Mouse (Mus musculus): ENCODE measurements at regions not wholly inside any gene's neighbourhood (a gene's known extent, or its start where the extent isn't known, plus 50 kb on each side); places are given as distances from the start of the nearest gene placed in this dataset.

DNA sequence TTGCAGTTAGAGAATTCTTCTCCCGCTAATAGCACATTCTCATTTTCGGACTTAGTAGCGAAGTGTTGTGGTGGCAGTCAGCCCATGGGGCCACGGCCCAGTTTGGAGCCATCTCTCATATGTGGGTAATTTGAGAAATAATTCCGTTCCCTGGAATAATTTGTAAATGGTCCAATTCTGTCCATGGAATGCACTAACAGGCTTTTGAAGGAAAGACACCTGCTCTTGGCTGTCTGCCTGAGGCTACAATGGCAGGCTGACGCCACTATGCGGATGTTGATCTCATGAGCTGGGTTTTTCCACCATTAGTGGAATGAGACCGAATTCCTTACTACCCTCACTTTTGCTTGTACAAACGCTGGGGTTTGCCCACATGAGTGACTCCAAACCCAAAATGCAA lies 2081.6 kb downstream of the 4930444P10Rik start:
- TF ChIP-seq CTCF (IDR thresholded peaks at IDR 0.05; ENCODE audit: borderline replicate concordance, insufficient read depth, low read depth, low read length), result no peak
- TF ChIP-seq POLR2A (IDR thresholded peaks at IDR 0.05; ENCODE audit: borderline replicate concordance, insufficient read depth, low read length), result no peak

All from cerebellum, adult 2 months (tissue).